Mouse (Mus musculus) testis, adult 2 months (tissue): ENCODE data around the gene Plcb1. TPM values are rescaled to one million over a fixed set of nuclear protein-coding genes. Genes with fewer than 3 reads are reported as not detected.

Source experiments
- H3K27ac ChIP-seq: fragments of 200-500 bp; 2 replicates; pipeline ENCODE4 v1.5.1; 2012; ENCODE audit warnings: low read depth, low read length; ENCODE audit not compliant: control insufficient read depth, insufficient read depth
- H3K27me3 ChIP-seq: fragments of 200-500 bp; 2 replicates; pipeline ENCODE4 v1.6.1; 2012; ENCODE audit warnings: mild to moderate bottlenecking, low read length, moderate library complexity; ENCODE audit not compliant: control insufficient read depth, insufficient read depth
- H3K36me3 ChIP-seq: fragments of 200-500 bp; 2 replicates; pipeline ENCODE4 v1.6.1; 2012; ENCODE audit warnings: mild to moderate bottlenecking, low read length; ENCODE audit not compliant: control insufficient read depth, insufficient read depth
- H3K4me1 ChIP-seq: fragments of 200-500 bp; 2 replicates; pipeline ENCODE4 v1.6.1; 2012; ENCODE audit warnings: low read length; ENCODE audit not compliant: control insufficient read depth, insufficient read depth
- H3K4me3 ChIP-seq: fragments of 200-500 bp; 2 replicates; pipeline ENCODE4 v1.5.1; 2012; ENCODE audit warnings: low read depth, mild to moderate bottlenecking, low read length, moderate library complexity, mixed read lengths; ENCODE audit not compliant: control insufficient read depth
- CTCF ChIP-seq: fragments of 200-500 bp; IDR thresholded peaks from 2 replicates; pipeline ENCODE4 v1.5.1; 2012; ENCODE audit warnings: low read depth, mild to moderate bottlenecking, inconsistent platforms, low read length, moderate library complexity; ENCODE audit not compliant: control insufficient read depth, insufficient read depth, insufficient replicate concordance
- POLR2A ChIP-seq: fragments of 200-500 bp; IDR thresholded peaks from 2 replicates; pipeline ENCODE4 v1.6.1; 2012; ENCODE audit warnings: low read depth, mild to moderate bottlenecking, inconsistent platforms, low read length, moderate library complexity; ENCODE audit not compliant: control insufficient read depth
- polyA plus RNA-seq: library from polyadenylated mRNA; depleted of rRNA; stranded (reverse); fragments of >200 nt; gene quantifications from 2 replicates; pipeline ENCODE4 v1.2.3, GENCODE M21; 2012

Plcb1 gene
- polyA plus RNA-seq, 1 experiment = 0.90 TPM

- no peaks in the 10 kb centered on the region for H3K4me1 ChIP-seq
- H3K27me3 ChIP-seq = no peaks in the 10 kb centered on the region
- no peaks in the 10 kb centered on the region for H3K36me3 ChIP-seq
- no peak overlapping the region for H3K27ac ChIP-seq
- TF ChIP-seq POLR2A (no peak), CTCF (no peak)
- no peak overlapping the region for H3K4me3 ChIP-seq
These were observed 249.9 kb downstream of the Plcb1 start for GRCm38 (mm10) chr2:135035640-135036260.

GRCm38 (mm10) chr2:135048791-135049190 lies 262.9 kb downstream of the Plcb1 start:
- Histone ChIP-seq H3K27me3 (no peaks in the 10 kb centered on the region), H3K4me1 (no peaks in the 10 kb centered on the region), H3K27ac (no peak overlapping the region), H3K36me3 (no peaks in the 10 kb centered on the region), H3K4me3 (no peak overlapping the region)
- TF ChIP-seq CTCF (no peak), POLR2A (no peak)

- Histone ChIP-seq H3K36me3 (no peaks in the 10 kb centered on the region), H3K4me1 (no peaks in the 10 kb centered on the region), H3K4me3 (no peak overlapping the region), H3K27me3 (no peaks in the 10 kb centered on the region), H3K27ac (no peak overlapping the region)
- TF ChIP-seq POLR2A = no peak
- TF ChIP-seq CTCF = no peak
These were observed 263.4 kb downstream of the Plcb1 start for GRCm38 (mm10) chr2:135049283-135049682.

- Histone ChIP-seq H3K4me1 (no peaks in the 10 kb centered on the region), H3K27ac (no peak overlapping the region)
These were observed 265.8 kb downstream of the Plcb1 start for GRCm38 (mm10) chr2:135051540-135052288.

GRCm38 (mm10) chr2:135053391-135053790 lies 267.5 kb downstream of the Plcb1 start:
- Histone ChIP-seq H3K27ac (no peak overlapping the region), H3K27me3 (no peaks in the 10 kb centered on the region), H3K36me3 (no peaks in the 10 kb centered on the region), H3K4me1 (no peaks in the 10 kb centered on the region), H3K4me3 (no peak overlapping the region)
- TF ChIP-seq POLR2A (no peak), CTCF (no peak)

More at GRCm38 (mm10) chr2:135051540-135052288, 265.8 kb downstream of the Plcb1 start:
- no peaks in the 10 kb centered on the region for H3K36me3 ChIP-seq
- no peak overlapping the region for H3K4me3 ChIP-seq
- TF ChIP-seq POLR2A = no peak
- no peak for TF ChIP-seq CTCF
- no peaks in the 10 kb centered on the region for H3K27me3 ChIP-seq

- no peaks in the 10 kb centered on the region for H3K36me3 ChIP-seq
- TF ChIP-seq CTCF (no peak), POLR2A (no peak)
- no peak overlapping the region for H3K27ac ChIP-seq
- H3K4me3 ChIP-seq = no peak overlapping the region
- H3K4me1 ChIP-seq = no peaks in the 10 kb centered on the region
- no peaks in the 10 kb centered on the region for H3K27me3 ChIP-seq
These were observed 281.6 kb downstream of the Plcb1 start for GRCm38 (mm10) chr2:135067419-135067818.

GRCm38 (mm10) chr2:135071349-135071748 lies 285.5 kb downstream of the Plcb1 start:
- no peaks in the 10 kb centered on the region for H3K36me3 ChIP-seq
- H3K27ac ChIP-seq = no peak overlapping the region
- H3K4me3 ChIP-seq = no peak overlapping the region
- TF ChIP-seq CTCF (no peak), POLR2A (no peak)
- no peaks in the 10 kb centered on the region for H3K27me3 ChIP-seq
- no peaks in the 10 kb centered on the region for H3K4me1 ChIP-seq
